Mouse (Mus musculus): ENCODE measurements at regions not wholly inside any gene's neighbourhood (a gene's known extent, or its start where the extent isn't known, plus 50 kb on each side); places are given as distances from the start of the nearest gene placed in this dataset.

DNA sequence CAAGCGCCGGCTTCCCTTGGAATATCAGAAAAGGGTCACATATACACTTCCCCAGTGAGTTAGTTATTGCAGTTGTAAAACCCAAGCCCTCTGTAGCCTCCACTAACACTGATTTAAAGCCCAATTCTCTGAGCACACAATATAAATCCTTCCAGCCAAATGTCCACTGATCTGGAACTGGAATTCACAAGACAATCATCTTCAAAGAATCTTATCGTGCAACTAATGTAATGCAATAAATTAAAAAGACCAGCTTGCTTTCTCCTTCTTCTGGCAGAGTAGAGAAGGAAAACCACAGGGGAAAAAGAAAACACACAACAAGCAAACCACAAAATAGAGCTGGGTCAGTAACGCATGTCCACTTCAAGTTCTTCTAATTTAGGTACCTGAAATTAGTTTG lies 191.0 kb upstream of the Gm10306 start:
- TF ChIP-seq CTCF (IDR thresholded peaks at IDR 0.05; ENCODE audit: low read depth, low read length), result no peak
- no peak for TF ChIP-seq POLR2A (IDR thresholded peaks at IDR 0.05; ENCODE audit: insufficient read depth, low read length)

Data from ES-Bruce4 (cell line).